In the genomic region with DNA sequence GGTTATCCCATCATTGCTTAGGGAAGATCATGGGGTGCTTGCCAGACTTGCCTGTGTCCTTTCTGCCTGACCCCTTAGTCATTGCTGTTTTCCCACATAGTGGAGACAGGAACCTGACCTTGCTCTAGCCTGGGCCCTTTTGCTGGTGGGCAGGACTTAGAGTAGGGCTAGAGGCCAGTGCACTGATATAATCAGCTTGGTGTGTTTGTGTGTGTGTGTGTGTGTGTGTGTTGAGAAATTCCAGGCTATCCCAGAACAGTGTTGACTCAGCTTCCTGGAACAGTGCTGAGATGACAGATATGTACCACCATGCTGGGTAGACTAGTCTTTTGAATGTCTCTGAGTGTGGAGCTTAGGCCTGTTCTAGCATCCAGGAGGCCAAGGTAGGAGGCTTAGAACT, we compare ENCODE assay signal across 23 mouse cellular contexts. TPM values are rescaled to one million over a fixed set of nuclear protein-coding genes. Genes with fewer than 3 reads are reported as not detected.
"Had no signal": no experiment of that assay in that cellular context is flagged by ENCODE, and none has a peak within 500 bp of the region (broad histone marks: within the 10 kb centered on the region; RNA-seq: fewer than 3 reads in every experiment).

No protein-coding gene starts in this region.

- DNase-seq: kidney, adult 8-10 months; kidney, postnatal 10 days; kidney, postnatal 36 days; left cerebral cortex, postnatal 4 days; lung, adult 2 months; right cerebral cortex, adult 18-20 months; right cerebral cortex, postnatal 25 days; thymus, adult 2 months; thymus, postnatal 14 days; thymus, postnatal 4 days had no signal

RNA-seq across cellular contexts. Expression of gene Amh, which starts 25.5 kb away (rescaled TPM):
- total RNA-seq: monocyte, adult 5-6 weeks had no signal
- polyA plus RNA-seq: kidney, embryonic 15.5 days; limb, embryonic 12.5 days; limb, embryonic 15.5 days; liver, embryonic 11.5 days; lung, embryonic 16.5 days; midbrain, embryonic 10.5 days; midbrain, embryonic 13.5 days; midbrain, embryonic 16.5 days; stomach, embryonic 14.5 days had no signal

RNA-seq across cellular contexts. Expression of gene Jsrp1, which starts 33.7 kb away (rescaled TPM):
- total RNA-seq: monocyte, adult 5-6 weeks; neutrophil, adult 5-6 weeks had no signal
- polyA plus RNA-seq: small intestine, adult 2 months; spleen, adult 2 months; thymus, adult 2 months had no signal
